Mouse (Mus musculus) stomach, postnatal 0 days (tissue): ENCODE results near the gene Ap1s2. TPM values are rescaled to one million over a fixed set of nuclear protein-coding genes. Genes with fewer than 3 reads are reported as not detected.

ENCODE experiments used
- ATAC-seq: fragments of 200-750 bp; cut with Nextera tagmentation; 2 replicates; pipeline ENCODE4 v1.8.0; 2017; ENCODE audit not compliant: low FRiP score, low TSS enrichment
- DNase-seq: peaks from one replicate; pipeline ENCODE4 v3.0.0-alpha.2; 2016; ENCODE audit warnings: low spot score
- H3K27ac ChIP-seq: fragments of 300-500 bp; sonication (generic); replicated peaks from 2 replicates; pipeline ENCODE4 v1.5.1; 2014; ENCODE audit warnings: mild to moderate bottlenecking, control low read depth
- H3K27me3 ChIP-seq: fragments of 300-500 bp; sonication (generic); 2 replicates; pipeline ENCODE4 v1.6.1; 2014; ENCODE audit warnings: low read length; ENCODE audit not compliant: control insufficient read depth, insufficient read depth
- H3K36me3 ChIP-seq: fragments of 300-500 bp; sonication (generic); 2 replicates; pipeline ENCODE4 v1.6.1; 2014; ENCODE audit warnings: low read length, mixed read lengths; ENCODE audit not compliant: control insufficient read depth, insufficient read depth
- H3K4me1 ChIP-seq: fragments of 300-500 bp; sonication (generic); replicated peaks from 2 replicates; pipeline ENCODE4 v1.6.1; 2014; ENCODE audit warnings: antibody characterized with exemption; ENCODE audit not compliant: control insufficient read depth, insufficient read depth
- H3K4me2 ChIP-seq: fragments of 300-500 bp; sonication (generic); replicated peaks from 2 replicates; pipeline ENCODE4 v1.6.1; 2014; ENCODE audit warnings: low read depth, mild to moderate bottlenecking, control low read depth, moderate library complexity
- H3K4me3 ChIP-seq: fragments of 300-500 bp; sonication (generic); 2 replicates; pipeline ENCODE4 v1.5.1; 2014; ENCODE audit warnings: low read depth, low read length, control low read depth
- H3K9ac ChIP-seq: fragments of 300-500 bp; sonication (generic); 2 replicates; pipeline ENCODE4 v1.6.1; 2014; ENCODE audit warnings: mild to moderate bottlenecking, low read length, control low read depth, mixed read lengths
- H3K9me3 ChIP-seq: fragments of 300-500 bp; sonication (generic); 2 replicates; pipeline ENCODE4 v1.6.1; 2016; ENCODE audit warnings: low read length; ENCODE audit not compliant: control insufficient read depth
- CTCF ChIP-seq: IDR thresholded peaks from 2 replicates; pipeline ENCODE4 v1.5.1; 2016; ENCODE audit warnings: antibody characterized with exemption, low read depth, mild to moderate bottlenecking, moderate library complexity
- EP300 ChIP-seq: optimal IDR thresholded peaks from 2 replicates; pipeline ENCODE3; 2016; ENCODE audit warnings: antibody characterized with exemption
- WGBS: fragments of 180-500 bp; shearing (Covaris S2); extraction: QIAGEN DNeasy Blood & Tissue Kit; methylation state at CpG from one replicate; pipeline ENCODE4 v1.1.7; 2014; 5-methylcytosine and 5-hydroxymethylcytosine counted together
- polyA plus RNA-seq: library from polyadenylated mRNA; unstranded; fragments of >200 nt; fragmentation: Nextera tagmentation; extraction: Ambion mirVana; gene quantifications from 2 replicates; pipeline ENCODE4 v1.2.1, GENCODE M21; 2015

The Ap1s2 gene
- polyA plus RNA-seq, 1 experiment from 2014 or later: 9.7 TPM

DNA sequence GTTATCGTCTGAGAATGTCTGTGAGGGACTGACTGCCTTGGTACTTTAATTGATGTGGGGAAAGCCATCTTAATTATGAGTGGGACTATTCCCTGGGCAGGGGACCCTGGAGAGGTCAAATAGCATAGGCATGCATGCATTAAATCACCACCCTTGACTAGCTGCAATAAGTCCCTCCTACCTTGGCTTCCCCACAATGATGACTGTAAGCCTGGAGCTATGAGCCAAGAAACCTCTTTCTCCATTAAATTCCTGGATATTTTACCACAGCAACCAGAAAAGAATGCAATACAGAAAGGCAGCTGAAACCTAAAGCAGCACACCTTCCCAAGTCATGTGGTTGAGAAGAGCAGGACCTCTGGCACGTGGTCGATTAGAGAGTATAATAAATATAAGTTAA lies 35.6 kb downstream of the Ap1s2 start:
- H3K9ac ChIP-seq: no peak overlapping the region
- no peak overlapping the region for H3K27ac ChIP-seq
- H3K4me2 ChIP-seq: no peak overlapping the region
- WGBS: 92% methylated on average over 3 of the region's 3 CpGs
- no peaks in the 10 kb centered on the region for H3K36me3 ChIP-seq
- H3K4me3 ChIP-seq: no peak overlapping the region
- TF ChIP-seq CTCF (no peak), EP300 (no peak)
- DNase-seq: no peak
- H3K27me3 ChIP-seq: no peaks in the 10 kb centered on the region
- no peaks in the 10 kb centered on the region for H3K9me3 ChIP-seq
- no peaks in the 10 kb centered on the region for H3K4me1 ChIP-seq
- no peak for ATAC-seq

DNA sequence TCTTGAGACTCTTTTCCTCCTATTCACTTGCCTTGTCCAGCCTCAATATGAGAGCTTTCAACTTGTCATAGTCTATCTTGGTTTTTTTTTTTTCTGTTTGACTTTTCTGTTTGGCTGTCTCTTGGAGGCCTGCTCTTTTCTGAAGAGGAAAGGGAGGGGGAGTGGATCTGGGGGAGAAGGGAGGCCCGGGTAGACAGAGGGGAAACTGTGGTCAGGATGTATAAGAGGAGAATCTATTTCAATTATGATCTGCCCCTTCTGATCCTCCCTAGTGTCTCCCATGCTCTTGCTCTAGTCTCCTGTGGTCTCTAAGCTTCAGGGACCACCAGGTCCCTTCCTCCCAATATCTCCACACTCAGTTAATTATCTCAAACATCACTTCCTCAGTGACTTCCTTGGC lies 42.8 kb downstream of the Ap1s2 start:
- H3K4me1 ChIP-seq: no peaks in the 10 kb centered on the region
- no peak overlapping the region for H3K9ac ChIP-seq
- no peaks in the 10 kb centered on the region; the same call in 1 of the 2 replicates for H3K36me3 ChIP-seq
- no peak overlapping the region for H3K4me2 ChIP-seq
- H3K4me3 ChIP-seq: no peak overlapping the region
- DNase-seq: no peak
- no peak overlapping the region for H3K27ac ChIP-seq
- TF ChIP-seq CTCF: no peak
- TF ChIP-seq EP300: no peak
- H3K9me3 ChIP-seq: no peaks in the 10 kb centered on the region
- no peaks in the 10 kb centered on the region for H3K27me3 ChIP-seq
- no peak for ATAC-seq
- 56% methylated on average over 1 of the region's 1 CpGs for WGBS

DNA sequence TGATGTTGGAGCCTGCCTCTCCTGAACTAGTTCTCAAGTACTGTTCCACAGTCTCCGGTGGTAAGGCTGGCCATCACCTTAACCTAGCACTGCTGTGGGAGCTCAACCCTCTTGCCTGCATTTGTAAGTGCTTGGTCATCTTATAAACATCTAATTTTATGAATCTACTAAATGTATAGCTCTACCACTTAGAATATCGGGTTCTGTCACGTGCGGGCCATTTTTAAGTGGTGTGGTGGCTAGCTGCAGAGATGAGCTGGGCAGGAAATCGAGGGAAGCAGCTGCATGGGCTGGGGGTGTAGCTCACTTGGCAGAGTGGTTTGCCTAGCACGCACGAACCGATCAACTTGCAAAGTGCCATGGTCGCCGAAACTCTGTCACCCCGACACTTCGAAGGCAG lies 48.6 kb downstream of the Ap1s2 start:
- DNase-seq (no peak), ATAC-seq (no peak)
- TF ChIP-seq EP300 (no peak), CTCF (no peak)
- Histone ChIP-seq H3K4me1 (no peaks in the 10 kb centered on the region), H3K27me3 (no peaks in the 10 kb centered on the region), H3K4me2 (peak overlapping the region; percentile 50), H3K27ac (peak overlapping the region; percentile 97), H3K36me3 (no peaks in the 10 kb centered on the region; the same call in 1 of the 2 replicates), H3K9ac (peak overlapping the region; percentile 78; the same call in 1 of the 2 replicates), H3K4me3 (peak overlapping the region; percentile 63), H3K9me3 (no peaks in the 10 kb centered on the region)
- WGBS: 23% methylated on average over 12 of the region's 12 CpGs

DNA sequence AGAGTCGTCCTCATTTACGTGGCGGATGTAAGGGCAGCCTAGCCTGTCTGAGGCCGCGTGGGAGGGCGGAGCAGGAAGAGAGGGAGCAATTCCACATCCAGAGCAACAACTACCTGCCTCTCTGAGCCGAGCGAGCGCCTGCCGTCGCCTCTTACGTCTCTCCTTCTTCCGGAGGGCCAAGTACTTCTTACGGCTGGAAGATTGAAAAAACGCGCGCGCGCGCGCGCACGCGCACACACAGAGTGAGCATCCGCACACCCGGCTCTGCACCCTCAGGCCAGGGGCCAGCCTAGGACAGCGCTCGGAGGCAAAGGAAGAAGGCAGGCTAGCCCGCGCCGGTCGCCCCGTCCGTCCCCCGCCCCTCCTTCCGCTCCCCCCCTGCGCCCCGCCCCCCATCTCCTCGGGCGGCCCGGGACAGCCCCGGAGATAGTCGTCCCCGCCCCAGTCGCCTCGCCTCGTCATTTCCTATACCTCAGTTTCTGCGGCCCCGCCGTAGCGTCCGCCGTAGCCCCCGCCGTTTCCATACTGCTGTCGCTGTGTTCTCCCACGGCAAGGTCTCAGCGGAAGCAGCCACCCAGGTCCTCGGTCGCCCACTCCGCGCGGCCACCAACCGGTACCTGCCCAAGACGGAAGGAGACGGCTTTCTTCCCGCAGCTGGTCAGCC lies 49.1 kb downstream of the Ap1s2 start:
- ATAC-seq: peak; percentile 92
- Histone ChIP-seq H3K27me3 (no peaks in the 10 kb centered on the region), H3K4me1 (no peaks in the 10 kb centered on the region), H3K36me3 (no peaks in the 10 kb centered on the region; the same call in 1 of the 2 replicates), H3K9me3 (no peaks in the 10 kb centered on the region), H3K4me2 (peak overlapping the region; percentile 50), H3K4me3 (peak overlapping the region; percentile 63), H3K9ac (peak overlapping the region; percentile 78), H3K27ac (peak overlapping the region; percentile 97)
- DNase-seq: peak; percentile 83
- 15% methylated on average over 36 of the region's 67 CpGs for WGBS
- no peak for TF ChIP-seq EP300

DNA sequence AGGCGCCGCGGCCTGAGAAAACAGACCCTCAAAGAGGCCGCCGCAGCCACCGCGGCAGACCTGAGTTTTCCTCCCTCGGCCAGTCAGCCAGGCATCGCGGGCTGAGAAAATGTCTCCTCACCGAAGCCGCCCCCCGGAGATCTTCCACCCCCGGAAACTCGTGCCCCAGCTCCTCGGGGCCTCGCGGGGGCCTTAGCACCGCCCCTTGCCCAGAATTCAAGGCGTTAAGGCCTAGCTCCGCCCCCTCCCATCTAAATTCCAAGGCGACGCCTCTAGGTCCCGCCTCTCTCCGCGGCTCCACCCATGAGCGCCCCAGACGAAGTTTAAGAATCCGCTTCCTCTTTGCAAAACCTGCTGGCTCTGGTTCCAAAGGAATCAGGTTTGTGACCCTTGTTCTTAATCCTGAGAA lies 49.7 kb downstream of the Ap1s2 start, which contains the start of gene Zrsr2:
Gene Zrsr2 (minus strand): TSS at position 195 of the 409 bp plus-strand sequence.
- TF ChIP-seq EP300: peak; percentile 55
- no peak for TF ChIP-seq CTCF
- ATAC-seq (peak; percentile 96), DNase-seq (peak; percentile 89)
- peak within 1 kb of the TSS; percentile 63 for H3K4me3 ChIP-seq
- no peaks in the 10 kb centered on the region for H3K4me1 ChIP-seq
- H3K9me3 ChIP-seq: no peaks in the 10 kb centered on the region
- no peaks in the 10 kb centered on the region for H3K27me3 ChIP-seq
- peak within 1 kb of the TSS; percentile 97 for H3K27ac ChIP-seq
- peak within 1 kb of the TSS; percentile 51 for H3K4me2 ChIP-seq
- whole genome bisulfite sequencing: 6% methylated on average over 21 of the region's 29 CpGs
- H3K36me3 ChIP-seq: no peaks in the 10 kb centered on the region; the same call in 1 of the 2 replicates
- H3K9ac ChIP-seq: peak within 1 kb of the TSS; percentile 78

DNA sequence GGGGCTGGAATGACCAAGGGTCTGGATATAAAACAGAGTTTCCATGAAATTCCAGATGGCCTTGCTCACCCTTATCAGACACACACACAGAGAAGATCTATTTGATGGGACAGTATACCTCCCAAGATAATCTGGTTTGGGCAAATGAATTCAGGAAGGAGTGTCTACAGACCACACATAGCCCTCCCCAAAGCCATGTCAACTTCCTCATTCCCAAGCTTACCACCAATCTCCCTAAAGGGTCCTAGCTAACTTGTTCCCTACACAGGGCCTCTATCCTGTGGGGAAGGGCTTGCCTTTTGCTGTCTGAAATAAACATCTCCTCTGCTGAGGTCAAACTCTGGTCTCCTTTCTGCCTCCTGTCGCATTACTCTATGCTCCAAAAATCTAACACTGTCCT lies 72.3 kb downstream of the Ap1s2 start:
- H3K27me3 ChIP-seq: no peaks in the 10 kb centered on the region
- TF ChIP-seq EP300 (no peak), CTCF (no peak)
- no peak for DNase-seq
- ATAC-seq: no peak
- H3K4me2 ChIP-seq: no peak overlapping the region
- H3K4me3 ChIP-seq: no peak overlapping the region
- H3K9me3 ChIP-seq: no peaks in the 10 kb centered on the region
- no peak overlapping the region for H3K27ac ChIP-seq
- no peaks in the 10 kb centered on the region for H3K4me1 ChIP-seq
- WGBS: 95% methylated on average over 1 of the region's 1 CpGs
- no peaks in the 10 kb centered on the region for H3K36me3 ChIP-seq
- no peak overlapping the region for H3K9ac ChIP-seq
